Mouse (Mus musculus) CD8-positive naive resting alpha-beta T cell, adult 2 months (primary cell): ENCODE measurements at regions not wholly inside any gene's neighbourhood (a gene's known extent, or its start where the extent isn't known, plus 50 kb on each side); places are given as distances from the start of the nearest gene placed in this dataset.

Experiments
- DNase-seq, 2 experiments: peaks; one replicate each; pipeline ENCODE4 v3.0.0; 2022; ENCODE audit warnings: low read depth in 2 of 2, low spot score in 2 of 2

- DNase-seq: no peak
These were observed 122.3 kb upstream of the Lmo4 start for GRCm38 (mm10) chr3:144327235-144327760.

DNA sequence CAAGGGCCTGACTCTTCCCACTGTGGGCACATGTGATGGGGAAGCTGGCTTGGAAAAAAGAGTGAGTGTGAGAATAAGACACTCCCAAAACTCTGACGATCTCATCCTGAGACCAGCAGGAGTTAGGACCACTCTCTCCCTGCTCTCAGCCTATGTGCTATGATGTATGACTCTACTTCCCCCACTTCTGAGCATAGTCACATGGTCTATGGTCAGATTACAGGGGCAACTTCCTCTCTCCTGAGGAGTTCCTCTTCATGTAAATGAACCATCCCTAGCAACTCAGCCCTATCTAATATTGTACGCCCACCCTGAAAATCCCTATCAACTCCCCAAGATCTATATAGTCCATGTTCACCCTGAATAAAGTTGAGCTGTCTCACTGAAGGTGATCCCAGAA lies 120.0 kb upstream of the Lmo4 start:
- DNase-seq: no peak

- no peak for DNase-seq
These were observed 118.5 kb upstream of the Lmo4 start for GRCm38 (mm10) chr3:144323524-144323923.

DNA sequence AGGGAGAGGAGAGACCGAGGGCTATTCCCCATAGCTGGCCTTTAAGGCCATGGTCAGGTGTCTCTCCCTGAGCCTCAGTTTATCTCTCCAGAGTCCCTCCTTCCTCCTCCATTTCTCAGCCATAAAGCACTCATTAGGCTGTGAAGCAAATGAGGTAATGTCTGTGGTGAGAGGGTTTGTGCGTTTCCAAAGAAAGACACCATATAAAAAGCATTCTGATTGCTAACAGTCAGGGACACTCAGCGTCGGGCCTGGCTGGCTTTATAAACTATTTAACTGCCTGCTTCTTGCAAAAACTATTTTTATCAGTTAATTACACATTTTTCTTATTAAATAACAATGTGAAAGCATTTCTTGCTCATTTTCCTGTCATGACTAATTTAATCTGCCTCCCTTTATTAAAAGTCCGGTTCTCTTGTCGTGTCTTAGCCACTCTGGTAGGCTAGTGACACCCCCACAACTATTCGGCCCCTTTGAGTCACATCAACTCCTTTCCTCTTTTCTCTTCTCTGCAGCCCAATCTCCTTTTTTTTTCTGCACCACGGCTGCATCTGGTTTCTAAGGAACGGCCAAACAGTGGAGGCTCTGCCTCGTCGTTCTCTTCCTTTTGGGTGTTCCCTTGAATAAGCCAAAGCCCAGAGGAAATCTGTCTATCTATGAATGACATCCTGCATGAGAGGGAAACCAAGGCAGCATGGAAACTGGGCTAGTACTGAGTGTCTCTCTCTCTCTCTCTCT lies 114.6 kb upstream of the Lmo4 start:
- no peak for DNase-seq

- no peak for DNase-seq
These were observed 113.9 kb upstream of the Lmo4 start for GRCm38 (mm10) chr3:144318761-144319467.

DNA sequence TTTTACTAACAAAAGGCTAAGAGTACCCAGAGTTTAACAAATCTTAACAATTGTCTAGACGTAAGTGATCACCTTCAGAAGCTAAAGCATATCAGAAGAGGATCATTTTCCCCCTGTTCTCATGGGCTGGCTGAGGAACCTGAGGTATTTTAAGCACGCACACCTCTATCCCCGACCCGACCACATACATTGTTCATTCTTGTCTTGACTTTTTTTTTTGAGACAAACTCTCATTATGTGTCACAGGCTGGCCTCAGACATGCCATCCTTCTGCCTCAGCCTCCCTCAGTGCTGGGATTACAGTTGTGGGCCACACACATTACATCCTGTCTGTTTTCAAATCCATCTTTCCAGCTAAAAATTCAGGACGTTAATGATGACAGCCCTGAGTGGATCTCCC lies 105.7 kb upstream of the Lmo4 start:
- DNase-seq: no peak

DNA sequence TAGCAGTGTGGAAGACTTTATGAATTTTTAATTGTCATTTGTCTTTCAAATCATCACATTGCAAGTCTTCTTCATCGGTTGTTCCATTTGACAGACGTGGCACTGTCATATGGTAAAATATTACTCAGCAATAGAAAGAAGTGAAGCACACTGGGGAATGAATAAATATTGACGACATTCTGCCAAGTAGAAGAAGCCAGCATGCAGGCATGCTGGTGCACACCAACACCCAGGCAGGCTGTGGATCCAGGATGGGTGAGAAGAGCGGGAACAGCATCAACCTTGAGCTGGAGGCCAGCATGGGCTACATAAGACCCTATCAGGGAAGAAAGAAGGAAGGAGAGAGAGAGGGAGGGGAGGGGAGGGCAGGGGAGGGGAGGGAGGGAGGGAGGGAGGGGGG lies 103.6 kb upstream of the Lmo4 start:
- DNase-seq: no peak

GRCm38 (mm10) chr3:144307557-144307956 lies 102.5 kb upstream of the Lmo4 start:
- DNase-seq: no peak

- no peak for DNase-seq
These were observed 100.4 kb upstream of the Lmo4 start for GRCm38 (mm10) chr3:144305456-144305855.

DNA sequence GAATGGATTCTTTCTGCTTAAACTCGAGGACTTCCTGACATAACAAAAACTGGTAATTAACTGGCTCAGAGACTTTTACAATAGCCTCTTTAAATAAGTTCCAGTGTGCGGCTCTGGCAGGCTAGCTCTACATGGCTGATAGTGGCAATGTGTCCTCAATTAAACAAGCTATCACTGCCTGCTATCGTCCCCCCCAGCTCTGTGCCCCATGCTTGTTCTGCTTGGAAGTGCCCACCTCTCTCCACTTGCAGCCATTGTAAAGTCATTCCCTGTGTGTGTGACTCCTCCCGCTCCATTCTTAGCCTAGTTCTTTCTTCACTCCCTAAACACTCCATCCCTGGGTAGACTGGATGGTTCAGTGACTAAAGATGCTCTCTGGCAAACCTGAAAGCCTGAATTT lies 99.9 kb upstream of the Lmo4 start:
- DNase-seq: no peak

- no peak for DNase-seq
These were observed 97.6 kb upstream of the Lmo4 start for GRCm38 (mm10) chr3:144302626-144303025.

- no peak for DNase-seq
These were observed 96.0 kb upstream of the Lmo4 start for GRCm38 (mm10) chr3:144301068-144301467.

DNA sequence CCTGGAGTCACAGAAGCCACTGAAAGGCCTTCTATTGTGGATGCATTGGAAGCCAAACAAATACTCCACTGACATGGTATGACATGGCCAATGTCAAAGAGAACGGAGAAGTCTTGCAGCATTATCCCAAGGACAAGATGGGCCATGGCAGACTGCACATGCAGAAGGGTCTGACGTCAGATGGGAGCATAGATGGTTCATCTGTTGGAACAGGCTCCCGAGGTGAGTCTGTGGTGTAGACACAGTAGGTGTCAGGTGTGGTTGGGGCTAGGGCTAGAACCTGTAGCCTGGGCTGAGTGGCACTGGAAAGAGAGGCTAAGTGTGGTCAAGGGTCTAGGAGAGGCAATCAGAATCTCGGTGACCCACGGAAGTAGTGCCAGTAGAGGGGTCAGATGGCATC lies 94.2 kb upstream of the Lmo4 start:
- no peak for DNase-seq

DNA sequence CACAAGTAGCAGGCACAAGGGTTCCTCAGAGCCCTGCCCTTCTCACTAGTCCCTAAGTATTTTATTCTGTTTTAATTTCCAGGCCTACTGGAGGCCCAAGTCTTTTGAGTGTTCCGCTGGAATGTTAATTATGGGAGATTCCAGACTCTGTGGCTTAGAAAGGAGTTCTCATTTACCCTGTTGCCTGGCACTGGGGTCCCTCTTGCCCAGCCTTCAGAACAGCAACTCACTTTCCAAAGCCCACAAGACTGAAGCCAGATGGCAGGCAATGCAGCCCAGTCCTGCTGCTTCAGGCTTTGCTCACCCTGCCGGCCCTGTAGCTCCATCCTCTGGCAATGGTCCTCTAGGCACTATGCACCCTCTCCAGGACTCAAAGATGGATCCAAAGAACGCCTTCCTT lies 84.5 kb upstream of the Lmo4 start:
- DNase-seq: no peak

- DNase-seq: no peak
These were observed 81.1 kb upstream of the Lmo4 start for GRCm38 (mm10) chr3:144286100-144286499.

- DNase-seq: no peak
These were observed 79.3 kb upstream of the Lmo4 start for GRCm38 (mm10) chr3:144284326-144284725.

GRCm38 (mm10) chr3:144273115-144273514 lies 68.1 kb upstream of the Lmo4 start:
- no peak for DNase-seq

- DNase-seq: no peak
These were observed 65.2 kb upstream of the Lmo4 start for GRCm38 (mm10) chr3:144270206-144270605.

DNA sequence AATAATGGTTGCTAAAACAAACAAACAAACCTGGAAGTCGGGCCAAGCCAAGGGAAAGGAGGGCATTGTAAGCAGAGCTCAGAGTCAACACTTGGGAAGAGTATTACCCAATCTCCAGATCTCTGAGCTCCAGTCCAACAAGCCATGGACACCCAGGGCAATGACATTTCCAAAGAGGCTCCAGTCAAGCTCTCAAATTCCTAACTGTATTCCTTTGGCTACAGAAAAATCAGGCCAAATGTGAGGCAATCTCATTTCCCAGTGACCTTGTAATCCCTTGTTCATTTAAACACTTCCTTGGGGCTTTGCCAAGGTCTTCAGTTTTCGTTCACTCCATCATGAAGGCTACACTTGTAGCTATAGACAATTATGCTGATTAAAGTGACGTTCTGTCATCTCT lies 59.5 kb upstream of the Lmo4 start:
- no peak for DNase-seq

GRCm38 (mm10) chr3:144260886-144261285 lies 55.9 kb upstream of the Lmo4 start:
- DNase-seq: no peak

GRCm38 (mm10) chr3:144257714-144258517 lies 52.9 kb upstream of the Lmo4 start:
- no peak for DNase-seq

DNA sequence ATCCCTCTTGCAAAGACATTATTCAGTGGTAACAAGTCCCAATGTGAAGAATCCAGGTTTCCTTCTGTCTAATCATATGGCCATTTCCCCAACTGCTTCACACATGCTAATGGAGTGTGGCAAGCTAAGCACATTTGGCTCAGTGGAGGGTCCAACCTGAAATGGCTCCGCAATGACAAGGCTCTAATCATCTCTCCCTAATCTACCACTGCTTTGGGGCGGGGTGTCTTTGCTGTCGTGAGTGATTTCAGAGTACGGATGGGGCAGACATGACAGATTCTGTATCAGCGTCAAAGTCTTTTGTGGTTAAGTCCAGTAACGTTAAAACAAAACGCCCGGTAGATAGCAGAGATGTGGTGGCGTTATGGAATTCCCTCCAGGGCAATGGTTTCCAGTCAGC lies 52.2 kb upstream of the Lmo4 start:
- no peak for DNase-seq
